29 mouse cellular contexts compared by ENCODE assay signal in the genomic region with DNA sequence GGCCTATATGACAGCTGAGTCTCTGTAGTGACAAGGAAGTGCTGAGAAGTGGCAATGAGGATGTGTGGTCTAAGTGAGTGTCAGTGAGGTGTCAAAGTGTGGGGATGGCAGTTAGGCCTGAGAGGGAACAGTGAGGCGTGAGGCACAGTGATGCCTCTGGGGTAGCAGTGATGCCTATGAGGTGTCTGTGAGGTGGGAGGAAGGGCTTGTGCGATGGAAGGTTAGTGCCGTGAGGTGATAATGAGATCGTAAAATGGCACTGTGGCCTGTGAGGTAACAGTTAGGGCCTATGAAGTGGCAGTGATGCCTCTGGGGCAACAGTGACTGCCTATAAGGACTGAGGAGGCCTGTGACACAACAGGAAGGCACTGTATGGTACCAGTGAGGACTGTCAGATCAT. TPM values are rescaled to one million over a fixed set of nuclear protein-coding genes. Genes with fewer than 3 reads are reported as not detected.
A peak's percentile ranks its signal among the peaks of the same experiment; 100 is the strongest.
DNase-seq lines count a peak whose midpoint lies in the region; ATAC-seq lines count a peak whose summit lies in the region.
"Had no signal": no experiment of that assay in that cellular context is flagged by ENCODE, and none has a peak within 500 bp of the region (broad histone marks: within the 10 kb centered on the region; RNA-seq: fewer than 3 reads in every experiment).

No protein-coding gene starts in this region.

- H3K9me3 ChIP-seq in intestine, embryonic 14.5 days (ENCODE audit: control insufficient read depth, low read length), result no peaks in the 10 kb centered on the region
- no peaks in the 10 kb centered on the region for H3K9me3 ChIP-seq in intestine, embryonic 16.5 days (ENCODE audit: control insufficient read depth, low read length)
- H3K9me3 ChIP-seq in limb, embryonic 10.5 days (replicated peaks), result no peaks in the 10 kb centered on the region
- H3K9me3 ChIP-seq: embryonic facial prominence, embryonic 12.5 days; embryonic facial prominence, embryonic 15.5 days; heart, embryonic 12.5 days; heart, embryonic 15.5 days; hindbrain, embryonic 10.5 days; hindbrain, embryonic 13.5 days had no signal

- no peaks in the 10 kb centered on the region for H3K36me3 ChIP-seq in intestine, embryonic 14.5 days (ENCODE audit: control insufficient read depth, insufficient read depth, low read length)
- no peaks in the 10 kb centered on the region for H3K36me3 ChIP-seq in intestine, embryonic 16.5 days (ENCODE audit: control insufficient read depth, insufficient read depth, low read length)
- H3K36me3 ChIP-seq in limb, embryonic 10.5 days, result no peaks in the 10 kb centered on the region
- no peaks in the 10 kb centered on the region for H3K36me3 ChIP-seq in splenic B cell, adult 2 months (ENCODE audit: control insufficient read depth, insufficient read depth, low read length, poor library complexity, severe bottlenecking)
- H3K36me3 ChIP-seq: embryonic facial prominence, embryonic 12.5 days; embryonic facial prominence, embryonic 15.5 days; heart, embryonic 12.5 days; heart, embryonic 15.5 days; hindbrain, embryonic 10.5 days; hindbrain, embryonic 13.5 days had no signal

- H3K4me2 ChIP-seq in intestine, embryonic 14.5 days (ENCODE audit: low read length), result no peak overlapping the region
- no peak overlapping the region for H3K4me2 ChIP-seq in intestine, embryonic 16.5 days (ENCODE audit: low read depth, low read length)
- H3K4me2 ChIP-seq: embryonic facial prominence, embryonic 12.5 days; embryonic facial prominence, embryonic 15.5 days; heart, embryonic 12.5 days; heart, embryonic 15.5 days; hindbrain, embryonic 13.5 days had no signal

- peak; percentile 33 for DNase-seq in intestine, embryonic 14.5 days (ENCODE audit: low spot score)
- DNase-seq in A20 (ENCODE audit: low read depth, low spot score), result peak; percentile 33
- no peak for DNase-seq in limb, embryonic 10.5 days (ENCODE audit: low spot score)
- DNase-seq in splenic B cell, adult 2 months (ENCODE audit: low read depth, low spot score), result peak; percentile 28
- no peak for DNase-seq in spleen, adult 12 weeks (ENCODE audit: low spot score)
- DNase-seq in gastrocnemius, adult 18-20 months (ENCODE audit: low spot score), result no peak
- DNase-seq: adrenal gland, postnatal 10 days; adrenal gland, postnatal 36 days; cerebellum, adult 11 months; cerebellum, adult 2 months; cerebellum, adult 9-11 months; cerebellum, postnatal 25 days; forebrain, postnatal 0 days; gastrocnemius, postnatal 36 days; heart, postnatal 10 days; heart, postnatal 36 days had no signal

- H3K4me1 ChIP-seq in intestine, embryonic 14.5 days (replicated peaks; ENCODE audit: control insufficient read depth, insufficient read depth, low read length), result no peaks in the 10 kb centered on the region
- H3K4me1 ChIP-seq in intestine, embryonic 16.5 days (ENCODE audit: control insufficient read depth, insufficient read depth, low read length), result no peaks in the 10 kb centered on the region
- H3K4me1 ChIP-seq in limb, embryonic 10.5 days, result peaks cover 22% of the 10 kb centered on the region
- H3K4me1 ChIP-seq: embryonic facial prominence, embryonic 12.5 days; embryonic facial prominence, embryonic 15.5 days; heart, embryonic 12.5 days; heart, embryonic 15.5 days had no signal

- H3K9ac ChIP-seq in intestine, embryonic 14.5 days (ENCODE audit: low read length), result no peak overlapping the region
- no peak overlapping the region for H3K9ac ChIP-seq in intestine, embryonic 16.5 days (ENCODE audit: low read depth, low read length)
- H3K9ac ChIP-seq: embryonic facial prominence, embryonic 12.5 days; embryonic facial prominence, embryonic 15.5 days; forebrain, postnatal 0 days; heart, embryonic 12.5 days; heart, embryonic 15.5 days; hindbrain, embryonic 13.5 days had no signal

- WGBS in intestine, embryonic 14.5 days, result 54% methylated on average over 4 of the region's 4 CpGs
- WGBS in intestine, embryonic 16.5 days, result 62% methylated on average over 4 of the region's 4 CpGs
- 30% methylated on average over 4 of the region's 4 CpGs for WGBS in limb, embryonic 10.5 days

- ATAC-seq in intestine, embryonic 14.5 days (replicated peaks; ENCODE audit: low FRiP score, low TSS enrichment, low read depth), result no peak
- ATAC-seq in intestine, embryonic 16.5 days, result no peak
- ATAC-seq: CD4-positive, CD25-positive, alpha-beta regulatory T cell, adult 4 months; forebrain, embryonic 14.5 days; forebrain, postnatal 0 days; hindbrain, embryonic 16.5 days had no signal

- H3K4me3 ChIP-seq in intestine, embryonic 14.5 days (ENCODE audit: low read depth, low read length), result no peak overlapping the region
- no peak overlapping the region for H3K4me3 ChIP-seq in intestine, embryonic 16.5 days (ENCODE audit: low read length)
- no peak overlapping the region for H3K4me3 ChIP-seq in limb, embryonic 10.5 days
- H3K4me3 ChIP-seq: embryonic facial prominence, embryonic 12.5 days; embryonic facial prominence, embryonic 15.5 days; heart, embryonic 12.5 days; heart, embryonic 15.5 days; hindbrain, embryonic 10.5 days; hindbrain, embryonic 13.5 days had no signal

- no peak overlapping the region for H3K27ac ChIP-seq in intestine, embryonic 14.5 days (ENCODE audit: low read depth)
- no peak overlapping the region for H3K27ac ChIP-seq in intestine, embryonic 16.5 days (ENCODE audit: low read length)
- 0 out of 2 replicates have a peak overlapping the region, but pooled peaks have one; percentile 11 for H3K27ac ChIP-seq in limb, embryonic 10.5 days
- H3K27ac ChIP-seq: embryonic facial prominence, embryonic 12.5 days; embryonic facial prominence, embryonic 15.5 days; heart, embryonic 15.5 days; hindbrain, embryonic 10.5 days; hindbrain, embryonic 13.5 days had no signal

- H3K27me3 ChIP-seq in intestine, embryonic 14.5 days (replicated peaks; ENCODE audit: control insufficient read depth, insufficient read depth, low read length), result no peaks in the 10 kb centered on the region
- no peaks in the 10 kb centered on the region for H3K27me3 ChIP-seq in intestine, embryonic 16.5 days (replicated peaks; ENCODE audit: control insufficient read depth, insufficient read depth, low read length)
- no peaks in the 10 kb centered on the region for H3K27me3 ChIP-seq in limb, embryonic 10.5 days (ENCODE audit: low read depth, poor library complexity, severe bottlenecking)
- H3K27me3 ChIP-seq in splenic B cell, adult 2 months (ENCODE audit: control insufficient read depth, insufficient read depth, low read length, poor library complexity, severe bottlenecking), result no peaks in the 10 kb centered on the region
- H3K27me3 ChIP-seq: embryonic facial prominence, embryonic 12.5 days; embryonic facial prominence, embryonic 15.5 days; heart, embryonic 12.5 days; heart, embryonic 15.5 days; hindbrain, embryonic 13.5 days had no signal

RNA-seq across cellular contexts. Expression of a gene that starts 46.7 kb away (rescaled TPM):
- polyA plus RNA-seq in intestine, embryonic 14.5 days (2014; fragmentation: Nextera tagmentation; extraction: Ambion mirVana), result 0.36 and 0.49 TPM in 2 replicates
- 0.07 and 0.17 TPM in 2 replicates for polyA plus RNA-seq in intestine, embryonic 16.5 days (2015; fragmentation: Nextera tagmentation; extraction: Ambion mirVana)
- 0.88 and 1.2 TPM in 2 replicates for polyA plus RNA-seq in limb, embryonic 10.5 days (2016; fragmentation: Nextera tagmentation; extraction: Ambion mirVana)
- total RNA-seq in gastrocnemius, adult 18-20 months (2021), result not detected
- total RNA-seq: gastrocnemius, adult 8-10 months; gastrocnemius, postnatal 36 days; granulocyte monocyte progenitor cell, adult 5-6 weeks; heart, postnatal 10 days; heart, postnatal 36 days; MEL had no signal
- polyA plus RNA-seq: CD4-positive, CD25-positive, alpha-beta regulatory T cell, adult 4 months; heart, embryonic 12.5 days had no signal

Comparison
In these comparisons a context has a peak if more than half of its experiments do, and no peak if none do; other contexts are left out.
1. DNase-seq: peak in intestine, embryonic 14.5 days (single experiment), A20 (single experiment) and splenic B cell, adult 2 months (single experiment); none in limb, embryonic 10.5 days (single experiment), spleen, adult 12 weeks (single experiment) and gastrocnemius, adult 18-20 months (single experiment).